Mouse (Mus musculus) heart, adult 8-10 months (tissue): ENCODE results near the gene Ptger4. TPM values are rescaled to one million over a fixed set of nuclear protein-coding genes. Genes with fewer than 3 reads are reported as not detected.

Experiments
- DNase-seq: peaks from one replicate; pipeline ENCODE4 v3.0.0; 2022; ENCODE audit warnings: low spot score
- total RNA-seq, 4 experiments: library from RNA; stranded (reverse); gene quantifications; 2 replicates each; pipeline ENCODE4 v1.2.4; 2022

Ptger4 gene
- 1 to 10 TPM; 2.6 to 4.1 (median 3.1) TPM for total RNA-seq

DNA sequence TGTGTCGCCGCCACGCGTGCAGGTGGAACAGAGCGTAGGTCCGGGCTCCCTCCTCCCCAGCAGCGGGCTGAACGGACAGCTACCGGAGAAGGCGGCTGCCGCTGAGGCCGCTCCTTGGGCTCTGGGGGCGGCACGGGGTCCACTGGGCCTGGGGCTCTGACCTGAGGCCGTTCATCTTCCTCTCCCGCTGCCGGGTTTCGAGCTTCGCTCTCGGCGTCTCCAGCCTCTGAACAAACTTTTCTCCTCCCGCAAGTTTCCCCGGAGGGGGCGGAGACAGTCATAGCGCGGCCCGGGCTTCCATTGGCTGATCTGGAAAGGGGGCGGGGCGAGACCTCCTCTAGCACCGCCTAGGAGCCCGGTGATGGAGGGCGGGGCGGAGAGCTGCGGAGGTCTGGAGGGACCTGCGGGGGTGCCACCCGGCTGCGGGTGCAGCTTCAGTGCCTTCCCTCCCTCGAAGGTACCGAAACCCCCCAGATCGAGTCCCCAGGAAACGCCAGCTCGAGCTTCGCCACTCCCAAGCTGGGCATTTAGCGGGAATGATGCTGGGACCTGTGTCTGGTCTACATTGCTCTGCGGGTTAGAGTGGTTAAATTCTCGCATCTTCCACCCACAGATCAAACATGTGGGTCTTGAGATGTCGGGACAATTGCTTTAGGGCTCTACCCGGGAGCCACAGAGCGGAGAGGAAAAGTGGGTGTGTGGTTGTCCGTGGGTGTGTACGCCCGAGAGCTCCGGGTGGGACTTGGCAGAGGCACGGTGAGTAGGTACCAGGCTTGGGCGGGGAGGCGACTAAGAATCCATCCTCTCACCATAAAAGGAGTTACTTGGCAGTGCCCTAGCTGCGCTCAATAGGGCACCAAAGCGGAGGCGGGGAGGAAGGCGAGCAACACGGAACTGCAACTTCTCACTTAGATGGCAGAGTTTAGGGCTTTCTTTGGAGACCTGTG, at the start of gene Ptger4:
Gene Ptger4, minus strand, starts transcription at position 229 of the 947 bp plus-strand sequence.
- DNase-seq, result peak; percentile 96

DNA sequence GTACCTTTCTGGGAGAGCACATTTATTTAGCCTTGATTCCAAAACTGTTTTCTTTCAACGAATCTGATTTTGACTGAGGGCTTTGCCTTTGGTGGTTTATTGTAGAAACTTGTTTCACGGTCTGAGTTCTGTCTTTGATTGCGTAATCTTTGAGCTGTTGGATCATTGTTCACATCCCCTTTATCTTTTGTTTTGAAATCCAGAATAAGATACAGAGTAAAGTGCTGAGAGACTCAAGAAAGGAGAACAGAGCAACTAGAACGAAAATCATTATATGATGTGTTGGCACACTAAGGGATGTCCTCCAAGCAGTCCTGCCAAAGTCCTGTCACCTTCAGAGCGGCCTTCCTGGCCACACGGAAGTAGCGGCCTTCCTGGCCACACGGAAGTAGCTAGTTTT, 44.4 kb upstream of the Ptger4 start:
- no peak for DNase-seq

DNA sequence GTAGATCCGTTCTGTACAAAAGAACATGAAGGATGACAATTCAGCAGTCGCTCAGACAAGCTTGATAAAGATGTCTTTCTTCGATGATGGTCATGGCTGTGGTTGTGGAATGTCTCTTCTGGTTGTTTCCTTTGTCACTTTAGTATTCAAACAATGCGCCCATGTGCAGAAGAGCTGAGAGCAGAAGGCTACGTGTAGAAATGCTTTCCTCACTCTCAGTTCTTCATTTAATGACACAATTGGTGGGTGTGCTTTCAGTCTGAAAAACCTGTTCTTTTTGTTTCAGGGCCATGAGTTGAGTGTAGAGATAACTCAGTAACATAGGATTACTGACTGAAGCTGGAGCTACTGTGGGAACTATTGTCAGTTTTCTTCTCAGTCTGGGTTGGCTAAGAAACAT, 43.1 kb upstream of the Ptger4 start:
- DNase-seq, result no peak

DNA sequence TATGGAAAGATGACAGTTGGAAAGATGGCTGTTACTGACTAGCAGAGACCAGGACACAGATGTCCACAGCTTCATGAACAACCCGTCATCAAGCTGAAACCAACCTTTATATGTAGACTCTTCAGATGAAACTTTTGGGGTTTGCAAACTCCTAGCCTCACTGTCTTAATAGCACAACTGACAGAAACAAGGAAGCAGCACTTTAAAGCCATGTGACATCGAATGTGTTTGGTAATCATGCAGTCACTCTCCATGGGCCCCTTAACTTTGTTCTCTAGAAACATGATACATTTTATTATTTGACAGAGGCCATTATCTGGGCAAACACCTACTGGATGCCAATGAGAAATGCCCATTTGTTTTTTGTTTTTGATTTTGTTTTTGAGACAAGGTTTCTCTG, 37.3 kb upstream of the Ptger4 start:
- DNase-seq, result no peak

DNA sequence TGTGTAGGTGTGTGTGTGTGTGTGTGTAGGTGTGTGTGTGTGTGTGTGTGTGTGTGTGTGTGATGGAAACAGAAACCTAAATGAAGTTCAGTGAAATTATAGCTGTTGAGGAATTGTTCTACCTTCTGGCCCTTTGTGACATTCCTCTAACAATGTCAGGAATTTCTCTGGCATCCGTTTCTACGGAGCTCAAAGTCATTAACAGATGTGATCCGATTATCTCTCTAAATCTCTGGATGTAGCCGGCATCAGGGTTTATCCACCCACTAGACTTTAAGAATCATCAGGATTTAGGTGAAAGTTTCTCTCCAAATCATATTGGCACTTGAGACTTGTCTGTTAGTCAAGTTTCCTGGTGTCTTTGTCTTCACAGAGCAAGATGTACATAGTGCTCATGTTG, 35.8 kb upstream of the Ptger4 start:
- DNase-seq, result peak; percentile 56

DNA sequence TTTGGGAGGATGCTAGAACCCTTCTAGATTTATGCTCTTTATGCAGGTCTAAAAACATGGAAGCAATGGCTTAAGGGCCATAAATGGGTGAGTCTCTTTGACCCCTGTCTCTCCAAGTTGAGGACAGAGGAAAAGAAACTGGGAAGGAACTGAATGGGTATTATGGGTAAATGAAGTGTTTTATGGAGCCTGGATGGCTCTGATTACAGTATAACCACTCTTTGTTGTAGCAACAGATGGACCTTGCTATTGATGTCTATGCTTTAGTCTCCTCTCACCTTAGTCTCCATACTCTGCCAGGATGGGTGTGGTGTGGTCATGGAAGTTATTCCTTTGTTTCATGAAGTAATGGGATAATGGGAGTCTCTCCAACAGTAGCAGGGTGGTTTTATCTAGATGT, 34.5 kb upstream of the Ptger4 start:
- DNase-seq, result no peak

DNA sequence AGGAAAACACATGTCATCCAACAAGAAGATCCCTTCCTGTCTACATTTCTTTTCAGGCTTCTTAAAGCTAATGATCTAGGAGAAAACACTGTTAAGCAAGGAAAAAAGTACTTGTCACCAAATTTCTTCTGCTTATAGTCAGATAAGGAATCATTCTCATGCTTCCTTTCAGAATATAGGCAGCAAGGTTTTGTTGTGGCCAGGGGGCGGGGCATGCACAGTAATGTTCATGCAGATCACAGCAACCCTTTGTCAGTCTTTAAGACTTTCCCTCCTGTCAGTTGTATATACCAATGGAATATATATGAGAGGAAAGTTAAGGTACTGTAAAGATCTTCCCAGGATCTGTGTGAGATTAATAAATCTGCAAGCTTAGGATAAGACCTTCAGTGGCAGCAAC, 30.0 kb upstream of the Ptger4 start:
- no peak for DNase-seq

DNA sequence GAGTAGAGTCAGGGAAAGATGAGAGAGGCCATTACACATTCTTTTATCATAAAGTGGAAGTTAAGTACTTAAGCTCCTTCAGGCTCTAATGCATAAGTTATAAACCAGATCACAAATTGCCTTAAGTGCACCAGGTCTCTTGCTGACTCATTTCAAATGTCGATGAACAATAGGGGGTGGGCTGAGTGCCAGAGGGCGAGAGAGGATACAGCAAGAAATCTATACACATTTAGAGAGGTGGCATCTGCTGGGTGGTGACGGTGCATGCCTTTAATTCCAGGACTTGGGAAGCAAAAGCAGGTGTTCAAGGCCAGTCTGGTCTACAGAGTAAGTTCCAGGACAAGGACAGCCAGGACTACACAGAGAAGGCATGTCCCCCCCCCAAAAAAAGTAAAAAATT, 22.1 kb upstream of the Ptger4 start:
- no peak for DNase-seq

DNA sequence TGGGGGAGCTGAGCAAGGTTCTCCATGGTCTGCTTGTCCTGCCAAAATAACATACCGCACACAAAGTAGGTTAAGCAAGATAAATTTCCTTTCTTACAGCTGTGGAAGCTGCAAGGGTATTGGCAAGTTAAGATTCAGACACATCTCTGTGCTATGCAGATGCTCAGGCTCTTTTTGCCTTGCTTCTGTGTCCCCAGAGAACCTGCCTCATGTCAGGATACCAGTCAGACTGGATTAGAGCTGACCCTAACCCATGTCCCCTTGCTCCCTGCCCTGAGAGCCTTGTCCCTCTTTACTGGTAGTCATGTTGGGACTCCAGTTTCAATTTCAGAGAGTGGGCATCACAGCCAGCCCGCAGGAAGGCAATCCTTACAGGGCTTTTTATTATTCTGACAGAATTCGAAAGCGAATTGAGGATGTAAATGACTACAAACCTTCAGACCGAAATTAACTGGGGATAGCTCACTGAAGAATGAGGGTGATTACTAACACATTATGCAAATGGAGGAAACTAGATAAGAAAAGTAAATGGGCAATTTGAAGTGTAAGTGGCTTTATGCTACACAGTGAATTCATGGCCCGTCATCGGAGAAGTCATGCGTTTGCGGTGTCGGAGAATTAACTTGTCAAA, 19.0 kb upstream of the Ptger4 start:
- no peak for DNase-seq

DNA sequence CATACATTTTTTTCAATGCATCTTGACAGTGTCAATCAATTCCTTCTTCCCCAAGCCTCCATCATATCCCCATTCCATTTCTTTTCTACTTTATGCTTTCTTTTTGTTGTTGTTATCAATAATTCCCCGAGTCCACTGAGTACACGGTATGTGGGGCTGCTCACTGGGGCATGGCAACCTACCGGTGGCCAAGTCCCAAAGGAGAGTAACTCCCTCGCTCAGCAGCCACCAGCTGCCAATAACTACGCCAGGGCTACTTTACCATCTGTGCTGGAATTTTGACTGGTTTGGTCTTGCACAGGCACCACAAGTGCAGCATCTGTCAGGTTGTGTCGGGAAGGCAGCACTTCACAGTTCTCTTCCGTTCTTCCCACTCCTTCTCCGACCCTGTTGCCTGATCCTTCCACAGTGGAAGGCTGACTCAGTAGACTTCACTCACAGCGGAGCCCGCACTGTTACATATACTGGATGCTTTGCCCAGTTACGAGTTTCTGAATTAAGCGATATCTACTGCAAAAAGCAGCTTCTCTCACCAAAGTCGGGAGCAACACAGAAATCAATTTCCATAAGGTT, 18.2 kb upstream of the Ptger4 start:
- DNase-seq, result no peak

DNA sequence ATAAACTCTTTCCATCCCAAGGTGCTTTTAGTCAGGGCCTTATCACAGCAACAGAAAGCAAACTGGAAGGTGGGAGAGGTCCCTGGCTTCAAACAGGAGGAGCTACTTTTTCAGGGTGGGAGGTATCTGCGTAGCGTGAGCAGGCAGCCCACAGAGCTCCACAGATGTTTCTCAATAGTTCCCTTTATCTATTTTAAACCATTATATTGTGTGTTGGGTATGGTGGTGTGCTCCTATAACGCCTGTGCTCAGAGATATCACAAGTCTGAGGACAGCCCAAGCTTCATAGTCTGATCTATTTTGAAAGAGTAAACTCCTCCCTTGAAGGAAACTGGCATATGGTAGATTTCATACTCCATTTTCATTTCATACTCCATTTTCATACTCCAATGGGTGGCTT, 17.0 kb upstream of the Ptger4 start:
- DNase-seq, result no peak

DNA sequence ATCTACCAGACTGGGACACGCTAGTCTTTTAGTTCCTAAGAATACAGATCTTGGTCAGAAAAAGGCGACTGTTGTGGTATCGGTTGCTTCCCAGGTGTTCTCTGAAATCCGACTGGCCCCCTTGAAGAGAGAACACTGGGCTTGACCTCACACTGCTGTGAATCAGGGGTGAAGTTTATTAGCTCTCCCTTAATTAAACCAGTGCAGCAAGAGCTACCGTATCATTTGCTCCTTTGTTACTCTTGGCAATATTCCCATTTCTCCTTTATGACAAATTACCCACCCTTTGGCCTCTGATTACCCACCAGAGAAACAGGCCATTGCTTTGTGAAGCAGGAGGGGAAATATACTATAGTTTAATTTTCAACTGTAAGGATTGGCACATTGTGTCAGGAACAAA, 16.2 kb upstream of the Ptger4 start:
- no peak for DNase-seq

DNA sequence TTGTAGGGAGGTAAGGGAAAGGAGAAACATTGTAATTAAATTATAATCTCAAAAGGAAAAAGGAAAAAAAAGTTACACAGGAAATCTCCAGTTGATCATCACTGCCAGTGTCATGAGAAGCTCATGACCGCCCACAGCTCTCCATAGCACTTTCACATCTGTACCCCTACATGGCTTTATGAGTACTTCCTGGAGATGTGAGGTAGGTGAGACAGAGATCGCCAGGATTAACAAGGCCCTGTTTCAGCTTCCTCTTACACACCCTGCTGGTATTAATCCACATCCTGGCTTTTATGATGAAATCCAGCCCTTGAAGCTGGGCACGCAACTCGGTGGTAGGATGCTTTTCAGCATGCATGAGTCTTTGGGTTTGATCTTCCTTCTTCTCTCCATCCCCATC, 6.2 kb upstream of the Ptger4 start:
- no peak for DNase-seq

DNA sequence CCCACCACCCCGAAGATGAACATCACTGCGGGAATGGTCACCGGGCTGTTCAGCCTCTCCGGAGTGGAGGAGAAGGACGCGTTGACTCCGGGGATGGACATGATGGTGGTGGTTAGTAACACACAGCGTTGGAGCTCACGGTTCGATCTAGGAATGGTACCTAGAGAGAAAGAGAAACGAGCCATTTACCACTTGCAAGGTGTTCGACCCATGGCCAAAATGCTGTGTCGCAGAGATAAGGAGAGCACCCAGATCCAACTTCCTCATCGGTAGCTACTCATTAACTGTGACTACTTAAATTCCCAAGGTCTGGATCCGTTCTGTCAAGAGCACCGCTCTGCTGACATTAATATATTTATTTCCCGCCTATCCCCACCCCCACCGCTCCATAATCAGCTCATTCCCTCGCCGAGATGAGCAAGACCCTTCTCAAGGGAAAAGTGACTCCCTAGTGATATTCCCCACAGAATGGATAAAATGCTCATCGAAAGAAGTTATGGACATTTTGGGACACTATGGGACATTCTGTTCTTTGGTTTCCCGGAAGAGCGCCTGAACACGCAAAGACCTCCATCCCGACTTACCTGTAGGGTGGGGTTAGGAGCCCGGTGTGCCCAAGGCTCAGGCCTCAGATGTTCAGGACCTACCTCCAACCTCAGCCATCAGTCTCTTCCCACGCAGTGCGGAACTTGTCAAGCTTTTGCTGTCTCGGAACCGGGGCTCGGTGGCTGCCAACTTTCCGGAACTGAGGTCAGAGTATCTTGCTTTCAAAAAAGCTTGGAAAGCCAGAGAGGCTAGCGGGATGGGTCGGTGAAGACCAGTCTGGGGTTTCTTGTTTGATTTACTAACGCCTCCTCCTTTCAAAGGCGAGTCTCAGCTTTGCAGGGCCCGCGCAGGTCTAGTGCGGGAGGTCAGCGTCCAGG, 690 bp downstream of the Ptger4 start:
- peak; percentile 42 for DNase-seq

DNA sequence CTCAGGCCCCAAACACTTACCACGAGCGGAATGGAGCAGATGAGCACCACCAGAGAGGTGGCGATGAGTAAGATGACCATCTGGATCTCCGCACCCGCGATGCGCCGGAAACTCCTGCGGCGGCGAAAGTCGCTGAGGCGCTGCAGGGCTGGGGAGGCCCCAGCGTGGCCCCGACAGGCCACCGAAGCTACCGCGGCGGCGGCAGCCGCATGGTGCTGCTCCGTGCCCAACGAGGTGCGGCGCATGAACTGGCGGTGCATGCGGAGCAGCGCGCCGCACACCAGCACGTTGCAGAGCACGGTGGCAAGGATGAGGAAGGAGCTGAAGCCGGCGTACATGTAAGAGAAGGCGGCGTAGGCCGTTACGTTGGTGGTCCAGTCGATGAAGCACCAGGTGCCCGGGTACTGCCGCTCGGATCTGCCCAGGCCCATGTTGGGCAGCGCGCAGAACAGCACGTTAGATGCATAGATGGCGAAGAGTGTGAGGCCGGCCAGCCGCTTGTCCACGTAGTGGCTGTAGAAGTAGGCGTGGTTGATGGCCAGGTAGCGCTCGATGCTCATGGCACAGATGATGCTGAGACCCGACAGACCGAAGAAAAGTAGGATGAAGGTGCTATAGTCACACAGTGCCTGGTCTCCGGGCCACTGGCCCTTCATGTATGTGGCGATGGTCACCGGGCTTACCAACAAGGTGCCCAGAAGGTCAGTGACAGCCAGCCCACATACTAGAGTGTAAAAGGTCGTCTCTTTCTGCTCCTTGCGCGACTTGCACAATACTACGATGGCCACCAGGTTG, 1.5 kb downstream of the Ptger4 start:
- DNase-seq, result peak; percentile 31

DNA sequence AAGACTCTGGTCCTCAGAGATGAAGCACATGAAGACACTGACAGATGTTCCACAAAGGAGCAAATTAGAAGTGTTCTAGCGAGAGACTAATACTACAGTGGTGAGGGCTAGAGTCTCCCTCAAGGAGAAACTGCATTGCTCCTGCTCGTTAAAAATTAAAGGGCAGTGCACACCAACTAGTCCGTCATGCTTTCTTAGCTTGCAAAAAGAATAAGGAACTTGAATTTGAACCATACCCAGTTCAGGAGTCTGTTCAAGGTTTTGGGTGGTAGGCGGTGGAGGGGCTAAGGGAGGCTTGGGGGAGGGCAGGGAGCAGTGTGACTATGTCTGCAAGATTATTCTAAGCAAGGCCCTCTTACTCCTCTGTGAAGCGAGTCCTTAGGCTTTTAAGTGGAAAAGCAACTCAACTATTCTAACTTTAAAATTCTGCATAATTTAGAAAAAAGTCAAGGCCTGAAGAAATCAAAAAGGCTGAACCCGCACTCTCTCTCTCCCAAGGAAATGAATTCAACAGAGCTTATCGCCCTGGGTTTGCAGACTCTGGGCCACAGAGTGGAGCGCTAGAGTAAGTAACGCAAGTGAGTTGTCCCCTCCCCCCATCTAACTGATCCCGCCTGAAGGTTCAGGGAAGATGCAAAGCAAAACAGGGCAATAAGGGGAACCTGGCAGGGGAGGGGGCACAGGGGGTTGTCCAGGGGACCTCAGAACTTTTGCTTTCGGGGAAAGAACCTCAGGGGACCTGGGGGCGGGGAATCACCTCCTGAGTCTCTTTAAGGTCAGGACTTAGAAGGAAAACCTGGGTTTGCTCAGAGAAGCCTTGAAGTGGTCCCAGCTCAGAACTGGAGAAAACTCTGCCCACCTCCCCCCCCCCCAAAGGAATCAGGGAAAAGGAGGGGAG, 2.4 kb downstream of the Ptger4 start:
- peak; percentile 62 for DNase-seq

DNA sequence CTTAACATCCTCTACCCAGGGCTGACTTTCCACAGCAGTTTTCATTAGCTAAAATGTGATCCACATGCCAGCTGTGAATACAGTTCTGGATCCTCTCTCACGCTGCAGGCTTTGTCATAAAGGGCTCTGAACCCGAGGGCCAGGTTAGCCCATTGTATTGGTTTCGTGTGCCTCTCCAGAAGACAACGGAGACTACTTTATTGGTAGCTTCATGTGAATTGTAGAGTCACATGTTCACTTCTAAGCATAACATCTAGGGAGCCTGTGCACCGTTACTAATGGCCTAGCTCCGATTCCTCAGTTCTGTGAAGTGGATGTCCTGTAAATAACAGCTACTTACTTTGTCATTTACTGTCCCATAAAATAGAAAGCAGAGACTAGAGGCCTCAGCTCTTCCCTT, 3.6 kb downstream of the Ptger4 start:
- no peak for DNase-seq

DNA sequence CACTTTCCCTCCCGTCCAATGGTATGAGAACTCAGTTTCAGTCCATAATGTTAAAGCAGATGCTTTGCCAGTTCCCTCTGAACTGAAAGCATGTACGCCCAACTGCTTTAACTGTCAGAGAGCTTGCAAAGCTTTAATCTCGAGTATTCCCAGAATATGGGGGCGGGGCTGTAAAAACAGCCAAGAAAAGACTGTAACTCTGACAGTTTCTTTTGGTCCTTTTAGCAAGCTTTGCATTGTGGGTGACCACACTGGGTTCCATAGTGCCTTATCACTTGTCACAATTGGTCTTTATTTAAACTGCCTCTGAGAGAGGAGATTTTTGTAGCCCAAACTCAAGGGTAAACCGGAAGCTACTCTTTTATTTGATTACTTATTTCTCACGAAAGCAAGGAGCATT, 4.1 kb downstream of the Ptger4 start:
- peak; percentile 47 for DNase-seq

DNA sequence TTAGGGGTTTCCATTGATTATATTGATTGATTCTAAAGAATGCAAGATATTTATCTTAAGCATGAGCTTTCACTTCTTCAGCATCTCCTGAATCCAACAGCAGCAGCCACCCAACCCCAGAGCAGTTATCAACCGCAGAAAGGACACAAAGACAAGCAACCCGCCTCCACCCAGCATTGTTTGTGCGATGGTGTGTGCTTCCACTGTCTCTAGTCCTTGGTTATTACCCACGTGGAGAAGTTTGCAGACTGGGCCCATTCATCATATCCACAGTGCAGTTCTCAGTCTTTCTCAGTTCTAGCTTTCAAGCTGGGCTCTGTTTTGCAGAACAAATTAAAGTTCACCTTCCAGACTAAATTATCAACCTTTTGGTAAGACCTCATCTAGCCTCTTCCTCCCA, 4.6 kb downstream of the Ptger4 start:
- no peak for DNase-seq

DNA sequence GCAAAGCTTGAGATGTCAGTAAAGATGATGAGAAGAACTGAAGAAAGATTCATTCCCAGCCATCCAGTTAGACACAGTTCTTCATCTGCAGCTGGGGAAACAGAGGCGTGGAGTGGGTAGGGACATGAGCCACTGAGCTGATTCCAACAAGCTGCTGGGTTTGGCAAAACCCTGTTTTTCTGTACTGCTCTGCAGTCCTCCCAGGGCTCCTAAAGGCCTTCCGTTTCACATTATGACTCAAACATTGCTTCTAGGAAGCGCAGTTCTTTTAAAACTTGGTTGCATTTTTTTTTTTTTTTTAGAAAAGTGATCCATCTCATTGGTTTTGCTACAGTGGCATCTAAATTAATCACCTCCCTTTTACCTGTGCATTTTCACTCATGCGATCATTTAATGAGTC, 5.4 kb downstream of the Ptger4 start:
- peak; percentile 41 for DNase-seq
